Mouse (Mus musculus): Measurements from ENCODE around the gene Flvcr1. TPM values are rescaled to one million over a fixed set of nuclear protein-coding genes. Genes with fewer than 3 reads are reported as not detected.

Gene Flvcr1
- polyA plus RNA-seq, 1 experiment from 2014 or later, result 4.4 TPM

DNA sequence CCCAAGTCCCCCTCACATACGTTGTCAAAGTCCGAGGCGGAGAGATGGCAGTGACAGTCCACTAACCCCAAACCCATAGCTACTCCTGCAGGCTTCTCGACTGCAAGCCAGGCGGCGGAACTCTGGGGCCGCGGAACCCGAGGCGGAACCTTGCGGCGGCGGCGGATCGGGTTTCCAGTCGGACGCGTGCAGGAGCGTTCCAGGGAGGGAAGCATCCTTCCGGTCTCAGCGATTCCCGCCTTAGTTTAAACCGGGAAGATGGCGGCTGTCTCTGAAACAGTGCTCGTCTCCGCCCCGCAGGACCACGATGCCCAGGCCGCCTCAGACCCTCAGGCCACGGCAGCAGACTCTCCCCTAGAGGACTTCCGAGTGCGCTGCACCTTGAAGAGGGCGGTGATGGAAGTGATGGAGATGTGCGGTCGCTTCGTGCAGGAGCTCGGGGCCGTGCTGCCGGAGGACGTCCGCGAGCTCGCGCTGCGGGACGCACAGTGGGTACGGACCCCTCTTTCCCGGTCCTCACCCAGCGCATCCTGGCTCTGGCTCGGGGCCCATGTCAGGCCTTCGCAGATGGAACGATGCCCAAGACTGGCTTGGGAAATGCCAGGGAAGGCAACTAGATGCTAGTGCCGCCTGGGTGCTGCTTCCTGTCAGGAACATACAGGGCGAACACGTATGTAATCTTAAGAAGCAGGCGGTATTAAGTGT is 37.0 kb upstream of the Flvcr1 start, which contains the start of the genes Tatdn3 and Nsl1:
TSS of gene Tatdn3 (minus strand) at position 152 of the 705 bp plus-strand sequence.
TSS of gene Nsl1 (plus strand) at position 232 of the 705 bp plus-strand sequence.
- Histone ChIP-seq H3K9ac (peak within 1 kb of the TSS; percentile 80), H3K27ac (ENCODE audit: poor library complexity, severe bottlenecking) (peak within 1 kb of the TSS; percentile 41; the same call in 1 of the 2 replicates), H3K36me3 (peaks cover 27% of the 10 kb centered on the region), H3K27me3 (replicated peaks) (no peaks in the 10 kb centered on the region), H3K9me3 (replicated peaks) (no peaks in the 10 kb centered on the region), H3K4me2 (peak within 1 kb of the TSS; percentile 76), H3K4me1 (replicated peaks) (peaks cover 10% of the 10 kb centered on the region), H3K4me3 (peak within 1 kb of the TSS; percentile 95)
- ATAC-seq (ENCODE audit: insufficient number of reproducible peaks, low FRiP score), result peak; percentile 92
- WGBS, result under 1% methylated on average over 56 of the region's 56 CpGs

DNA sequence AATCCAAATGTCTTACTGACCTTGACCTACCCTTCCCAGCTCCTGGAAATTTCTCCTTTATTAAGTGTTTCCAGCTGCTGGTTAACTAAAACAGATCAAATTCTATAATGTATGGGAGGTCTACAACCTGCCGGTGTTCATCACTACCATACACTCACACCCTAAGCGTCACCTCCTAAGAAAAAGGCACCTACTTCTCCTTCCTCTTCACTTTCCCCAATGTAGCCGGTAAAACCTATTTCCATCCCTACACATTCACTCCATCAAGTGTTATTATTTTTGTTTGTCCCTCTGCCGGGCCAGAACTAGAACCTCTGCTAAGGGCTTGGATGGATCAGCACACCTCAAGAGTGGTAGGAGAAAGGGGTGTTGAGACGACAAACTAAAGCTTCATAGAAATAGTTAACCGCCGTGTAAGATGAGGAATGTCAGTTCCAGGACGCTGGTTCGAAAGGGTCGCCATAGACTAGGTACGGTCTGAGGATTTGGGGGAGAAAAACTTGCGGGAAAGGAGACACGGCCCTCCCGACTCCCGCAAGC is 36.4 kb upstream of the Flvcr1 start:
- Histone ChIP-seq H3K4me2 (peak overlapping the region; percentile 76), H3K9ac (peak overlapping the region; percentile 80), H3K4me3 (peak overlapping the region; percentile 95), H3K27me3 (replicated peaks) (no peaks in the 10 kb centered on the region), H3K36me3 (peaks cover 25% of the 10 kb centered on the region), H3K9me3 (replicated peaks) (no peaks in the 10 kb centered on the region), H3K27ac (ENCODE audit: poor library complexity, severe bottlenecking) (no peak overlapping the region; the same call in 1 of the 2 replicates), H3K4me1 (replicated peaks) (peaks cover 10% of the 10 kb centered on the region)
- 7% methylated on average over 15 of the region's 15 CpGs for WGBS
- ATAC-seq (ENCODE audit: insufficient number of reproducible peaks, low FRiP score), result peak; percentile 19; the same call in 1 of the 2 replicates

DNA sequence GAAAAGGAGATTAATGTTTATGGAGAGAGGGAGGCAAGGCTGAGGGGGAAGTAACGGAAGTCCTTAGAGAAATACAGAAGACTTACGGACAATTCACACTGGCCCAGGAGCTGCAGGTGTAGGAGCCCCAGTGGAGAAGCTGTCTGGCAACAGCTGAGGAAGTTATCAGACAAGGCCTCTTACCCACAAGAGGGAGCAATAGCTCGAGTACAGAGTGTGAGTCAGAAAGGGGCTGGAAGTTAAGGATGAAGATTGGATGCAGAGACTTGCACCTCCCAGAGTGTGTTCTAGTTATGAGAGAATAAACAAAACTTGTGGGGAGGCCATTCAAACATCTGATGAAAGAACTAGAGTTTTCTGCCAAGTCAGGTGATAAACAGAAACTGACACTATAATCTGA is 31.5 kb upstream of the Flvcr1 start:
- H3K4me2 ChIP-seq, result no peak overlapping the region
- 0 out of 2 replicates have a peak, but pooled peaks cover 6% of the 10 kb centered on the region for H3K36me3 ChIP-seq
- no peaks in the 10 kb centered on the region for H3K9me3 ChIP-seq (replicated peaks)
- no peak for ATAC-seq (ENCODE audit: insufficient number of reproducible peaks, low FRiP score)
- H3K27me3 ChIP-seq (replicated peaks), result no peaks in the 10 kb centered on the region
- no peak overlapping the region for H3K4me3 ChIP-seq
- no peak overlapping the region for H3K9ac ChIP-seq
- H3K27ac ChIP-seq (ENCODE audit: poor library complexity, severe bottlenecking), result no peak overlapping the region
- WGBS, result 61% methylated on average over 3 of the region's 3 CpGs
- H3K4me1 ChIP-seq (replicated peaks), result no peaks in the 10 kb centered on the region; the same call in 1 of the 2 replicates

DNA sequence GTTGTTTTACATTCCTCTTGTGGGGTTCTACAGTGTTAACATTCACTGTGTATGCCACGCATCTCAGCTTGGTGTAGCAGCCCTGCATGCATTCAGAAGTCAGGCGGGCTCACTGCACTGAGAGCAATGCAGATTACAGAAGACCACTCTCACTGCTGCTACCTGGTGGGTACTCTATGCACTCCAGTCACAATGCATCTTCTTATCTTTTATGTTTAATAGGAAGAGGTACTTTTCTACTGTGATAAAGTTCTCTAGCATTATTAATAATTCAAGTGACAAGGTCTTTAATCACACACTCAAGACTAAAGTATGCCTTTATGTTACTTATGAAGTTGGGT is 29.5 kb upstream of the Flvcr1 start:
- ATAC-seq (ENCODE audit: insufficient number of reproducible peaks, low FRiP score), result no peak; the same call in 1 of the 2 replicates

DNA sequence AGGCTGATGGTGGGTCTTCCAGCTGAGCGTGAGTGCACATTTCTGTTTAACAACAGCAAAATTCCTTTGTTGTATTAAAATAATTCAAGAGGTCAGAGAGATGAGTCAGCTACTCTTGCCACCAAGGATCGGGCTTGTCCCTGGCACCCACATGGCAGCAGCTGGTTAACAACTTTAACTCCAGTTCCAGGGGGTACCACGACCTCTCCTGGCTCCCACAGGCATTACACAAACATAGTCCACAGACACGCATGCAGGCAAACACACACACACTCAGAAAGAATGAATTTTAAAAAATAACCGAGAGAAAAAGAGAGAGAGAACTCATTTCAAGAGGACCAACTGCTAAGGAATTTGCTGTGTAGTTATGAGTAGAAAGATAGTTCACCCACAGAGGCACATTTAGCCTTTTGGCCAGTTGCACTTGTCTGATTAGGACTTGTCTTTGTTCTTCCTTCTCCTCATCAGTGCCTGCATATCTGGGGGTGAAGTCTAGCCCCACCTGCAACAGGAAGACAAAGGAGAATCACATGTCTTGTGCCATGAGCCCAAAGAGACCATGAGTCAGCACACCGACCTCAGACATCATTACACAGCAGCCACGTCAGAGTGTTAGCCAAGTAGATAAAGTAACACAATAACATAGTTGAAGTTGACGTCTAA is 29.0 kb upstream of the Flvcr1 start:
- Histone ChIP-seq H3K9ac (no peak overlapping the region), H3K9me3 (replicated peaks) (no peaks in the 10 kb centered on the region), H3K36me3 (0 out of 2 replicates have a peak, but pooled peaks cover 10% of the 10 kb centered on the region), H3K4me2 (no peak overlapping the region), H3K4me1 (replicated peaks) (no peaks in the 10 kb centered on the region), H3K27ac (ENCODE audit: poor library complexity, severe bottlenecking) (peak overlapping the region; percentile 71; the same call in 1 of the 2 replicates), H3K27me3 (replicated peaks) (no peaks in the 10 kb centered on the region), H3K4me3 (no peak overlapping the region)
- ATAC-seq (ENCODE audit: insufficient number of reproducible peaks, low FRiP score), result peak; percentile 97
- WGBS, result 60% methylated on average over 8 of the region's 8 CpGs

More for the DNA sequence above, 29.5 kb upstream of the Flvcr1 start:
- Histone ChIP-seq H3K9ac (no peak overlapping the region), H3K27me3 (replicated peaks) (no peaks in the 10 kb centered on the region), H3K9me3 (replicated peaks) (no peaks in the 10 kb centered on the region), H3K4me2 (no peak overlapping the region), H3K4me1 (replicated peaks) (no peaks in the 10 kb centered on the region), H3K27ac (ENCODE audit: poor library complexity, severe bottlenecking) (no peak overlapping the region), H3K36me3 (0 out of 2 replicates have a peak, but pooled peaks cover 10% of the 10 kb centered on the region), H3K4me3 (no peak overlapping the region)
- 58% methylated on average over 2 of the region's 2 CpGs for WGBS

DNA sequence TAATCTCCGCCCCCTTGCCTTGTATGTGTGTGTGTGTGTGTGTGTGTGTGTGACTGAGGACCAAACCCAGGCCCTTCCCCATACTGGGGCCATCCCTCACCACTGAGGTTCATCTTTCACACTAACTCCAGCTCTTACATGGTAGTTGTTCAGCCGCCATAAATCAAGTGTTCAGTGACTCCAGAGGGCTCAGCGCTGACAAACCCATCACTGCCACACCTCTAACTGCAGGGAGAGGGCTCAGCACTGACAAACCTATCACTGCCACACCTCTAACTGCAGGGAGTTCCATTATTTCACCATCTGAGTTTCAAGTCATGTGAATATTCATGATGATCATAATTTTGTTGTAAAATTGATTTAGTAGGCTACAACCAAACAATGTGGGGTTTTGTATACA is 27.6 kb upstream of the Flvcr1 start:
- no peak overlapping the region for H3K9ac ChIP-seq
- H3K9me3 ChIP-seq (replicated peaks), result no peaks in the 10 kb centered on the region
- H3K27ac ChIP-seq (ENCODE audit: poor library complexity, severe bottlenecking), result no peak overlapping the region
- no peaks in the 10 kb centered on the region for H3K27me3 ChIP-seq (replicated peaks)
- 65% methylated on average over 3 of the region's 3 CpGs for WGBS
- no peak overlapping the region for H3K4me2 ChIP-seq
- H3K36me3 ChIP-seq, result 0 out of 2 replicates have a peak, but pooled peaks cover 10% of the 10 kb centered on the region
- H3K4me1 ChIP-seq (replicated peaks), result no peaks in the 10 kb centered on the region
- H3K4me3 ChIP-seq, result no peak overlapping the region
- ATAC-seq (ENCODE audit: insufficient number of reproducible peaks, low FRiP score), result peak; percentile 61; the same call in 1 of the 2 replicates

DNA sequence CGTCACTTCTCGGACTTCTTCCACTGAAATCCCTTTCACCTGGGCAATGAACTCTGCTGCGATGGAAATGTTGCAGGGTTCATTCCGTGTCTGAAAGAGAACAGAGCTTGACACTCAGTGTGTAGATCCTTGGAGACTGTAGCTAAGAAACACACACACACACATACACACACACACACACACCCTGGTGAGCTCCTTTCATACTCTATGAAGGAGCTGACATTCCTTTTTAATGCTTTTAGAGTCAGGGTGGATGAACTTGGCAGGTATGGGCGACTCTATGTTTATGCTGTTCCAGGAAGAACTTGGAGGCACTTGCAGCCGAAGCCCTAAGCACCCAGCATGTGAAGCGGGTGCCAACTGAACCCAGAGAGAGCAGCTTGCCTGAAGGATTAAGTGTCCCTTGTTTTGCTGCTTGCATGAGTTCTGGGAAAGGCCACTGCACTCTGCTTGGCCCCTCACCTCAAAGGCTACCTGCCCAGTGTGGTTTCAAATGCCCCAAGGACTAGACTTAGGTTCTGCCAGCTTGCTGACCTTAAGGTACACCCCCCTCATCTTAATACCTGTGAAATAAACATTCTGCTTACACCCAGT is 20.4 kb upstream of the Flvcr1 start:
- 71% methylated on average over 7 of the region's 7 CpGs for WGBS
- no peak overlapping the region for H3K4me3 ChIP-seq

DNA sequence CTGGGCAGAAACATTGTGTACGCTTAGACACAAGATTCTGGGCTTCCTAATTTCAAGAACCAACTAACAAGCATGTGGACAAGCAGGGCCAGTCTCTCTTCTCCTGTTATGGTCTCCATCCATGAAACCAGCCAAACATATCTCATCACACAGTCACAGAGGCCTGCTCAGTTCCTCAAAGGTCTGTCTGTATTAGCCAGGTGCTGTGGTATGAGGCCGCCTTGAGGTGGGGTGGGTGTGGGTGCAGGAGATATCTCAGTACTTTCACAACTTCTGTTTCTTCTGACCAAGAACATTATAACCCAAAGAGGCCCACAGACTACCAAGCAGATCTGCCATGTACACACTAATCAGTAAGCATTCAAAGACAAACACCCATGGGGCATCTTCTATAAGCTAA is 19.3 kb upstream of the Flvcr1 start:
- H3K36me3 ChIP-seq, result no peaks in the 10 kb centered on the region; the same call in 1 of the 2 replicates
- no peak for ATAC-seq (ENCODE audit: insufficient number of reproducible peaks, low FRiP score)
- 87% methylated on average over 2 of the region's 2 CpGs for WGBS
- H3K9me3 ChIP-seq (replicated peaks), result no peaks in the 10 kb centered on the region
- H3K27me3 ChIP-seq (replicated peaks), result no peaks in the 10 kb centered on the region
- H3K4me3 ChIP-seq, result no peak overlapping the region
- H3K27ac ChIP-seq (ENCODE audit: poor library complexity, severe bottlenecking), result no peak overlapping the region
- no peaks in the 10 kb centered on the region; the same call in 1 of the 2 replicates for H3K4me1 ChIP-seq (replicated peaks)
- H3K4me2 ChIP-seq, result no peak overlapping the region
- no peak overlapping the region for H3K9ac ChIP-seq

More for the DNA sequence above, 20.4 kb upstream of the Flvcr1 start:
- H3K9ac ChIP-seq, result no peak overlapping the region
- H3K27me3 ChIP-seq (replicated peaks), result no peaks in the 10 kb centered on the region
- H3K27ac ChIP-seq (ENCODE audit: poor library complexity, severe bottlenecking), result no peak overlapping the region
- no peak overlapping the region for H3K4me2 ChIP-seq
- no peaks in the 10 kb centered on the region for H3K9me3 ChIP-seq (replicated peaks)
- ATAC-seq (ENCODE audit: insufficient number of reproducible peaks, low FRiP score), result no peak
- H3K36me3 ChIP-seq, result no peaks in the 10 kb centered on the region; the same call in 1 of the 2 replicates
- H3K4me1 ChIP-seq (replicated peaks), result no peaks in the 10 kb centered on the region; the same call in 1 of the 2 replicates

DNA sequence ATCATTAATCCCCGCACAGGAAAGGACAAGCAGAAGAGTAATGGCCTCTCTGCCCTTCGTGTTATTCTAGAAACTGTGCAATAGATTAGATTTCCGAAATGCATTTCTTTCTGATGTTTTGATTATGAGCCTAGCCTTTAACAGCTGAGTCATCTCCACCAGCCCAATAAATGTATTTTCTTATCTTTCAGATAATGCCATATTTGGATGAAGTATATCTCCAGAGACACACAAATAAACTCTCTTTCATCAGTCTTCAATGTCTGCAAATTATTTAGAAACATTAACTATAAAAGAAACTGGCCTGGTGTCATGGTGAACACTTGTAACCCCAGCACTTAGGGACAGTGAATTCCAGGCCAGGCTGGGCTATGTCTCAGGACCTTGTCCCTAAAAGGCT is 16.7 kb upstream of the Flvcr1 start:
- WGBS, result 68% methylated on average over 3 of the region's 3 CpGs
- H3K4me1 ChIP-seq (replicated peaks), result no peaks in the 10 kb centered on the region; the same call in 1 of the 2 replicates
- H3K4me2 ChIP-seq, result no peak overlapping the region
- H3K36me3 ChIP-seq, result no peaks in the 10 kb centered on the region
- ATAC-seq (ENCODE audit: insufficient number of reproducible peaks, low FRiP score), result no peak
- no peak overlapping the region for H3K27ac ChIP-seq (ENCODE audit: poor library complexity, severe bottlenecking)
- H3K4me3 ChIP-seq, result no peak overlapping the region
- H3K9me3 ChIP-seq (replicated peaks), result no peaks in the 10 kb centered on the region
- H3K27me3 ChIP-seq (replicated peaks), result no peaks in the 10 kb centered on the region
- H3K9ac ChIP-seq, result no peak overlapping the region

DNA sequence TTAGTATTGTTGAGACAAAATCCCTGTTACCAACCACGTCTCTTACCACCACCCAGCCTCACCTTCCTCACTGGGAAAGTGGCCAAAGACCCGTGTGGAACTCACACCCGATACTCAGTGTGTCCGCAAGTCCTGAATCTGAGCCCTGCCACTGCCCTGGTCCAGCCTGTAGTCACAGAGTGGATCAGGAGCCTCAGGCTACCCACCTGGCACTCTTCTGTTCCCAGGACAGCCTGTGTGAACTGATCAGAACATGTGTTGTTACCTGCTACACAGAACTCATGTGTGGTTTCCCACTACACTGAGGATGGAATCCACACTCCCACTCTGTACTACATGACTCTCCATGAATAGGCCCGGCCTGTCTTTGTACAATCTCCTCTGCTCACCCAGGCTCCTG is 16.1 kb upstream of the Flvcr1 start:
- Histone ChIP-seq H3K27me3 (replicated peaks) (no peaks in the 10 kb centered on the region), H3K9me3 (replicated peaks) (no peaks in the 10 kb centered on the region), H3K4me2 (no peak overlapping the region), H3K36me3 (no peaks in the 10 kb centered on the region), H3K9ac (no peak overlapping the region), H3K4me3 (no peak overlapping the region), H3K27ac (ENCODE audit: poor library complexity, severe bottlenecking) (no peak overlapping the region), H3K4me1 (replicated peaks) (no peaks in the 10 kb centered on the region; the same call in 1 of the 2 replicates)
- no peak for ATAC-seq (ENCODE audit: insufficient number of reproducible peaks, low FRiP score)
- 84% methylated on average over 5 of the region's 5 CpGs for WGBS

DNA sequence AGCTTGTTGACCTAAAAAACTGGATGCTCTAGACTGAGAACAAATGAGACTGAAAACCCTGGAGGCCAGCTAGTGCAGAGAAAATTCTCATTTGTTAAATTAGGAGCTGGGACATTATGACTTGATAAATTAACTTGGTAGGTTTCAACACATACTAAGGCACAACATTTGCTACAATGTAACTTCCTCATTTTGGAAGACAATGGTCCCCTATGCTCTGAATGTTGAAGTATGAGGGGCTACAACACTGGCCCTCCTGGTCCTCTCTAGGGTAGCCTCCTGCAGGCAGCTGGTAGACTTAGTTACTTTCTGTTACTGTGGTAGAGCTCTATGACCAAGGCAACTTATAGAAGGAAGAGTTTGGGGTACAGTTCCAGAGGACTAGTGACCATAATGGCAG is 15.4 kb upstream of the Flvcr1 start:
- no peak for ATAC-seq (ENCODE audit: insufficient number of reproducible peaks, low FRiP score)
- H3K4me2 ChIP-seq, result no peak overlapping the region
- H3K4me1 ChIP-seq (replicated peaks), result no peaks in the 10 kb centered on the region; the same call in 1 of the 2 replicates
- H3K4me3 ChIP-seq, result no peak overlapping the region
- no peaks in the 10 kb centered on the region for H3K27me3 ChIP-seq (replicated peaks)
- H3K36me3 ChIP-seq, result no peaks in the 10 kb centered on the region
- no peak overlapping the region for H3K9ac ChIP-seq
- H3K9me3 ChIP-seq (replicated peaks), result no peaks in the 10 kb centered on the region
- no peak overlapping the region for H3K27ac ChIP-seq (ENCODE audit: poor library complexity, severe bottlenecking)

Data from heart, embryonic 12.5 days (tissue).